Mouse (Mus musculus) midbrain, postnatal 0 days (tissue): ENCODE results near the gene Rasgef1a. TPM values are rescaled to one million over a fixed set of nuclear protein-coding genes. Genes with fewer than 3 reads are reported as not detected.

ENCODE experiments used
- ATAC-seq: fragments of 200-750 bp; cut with Nextera tagmentation; 2 replicates; pipeline ENCODE4 v1.8.0; 2017; ENCODE audit warnings: moderate number of reproducible peaks, mild to moderate bottlenecking, moderate TSS enrichment, moderate library complexity; ENCODE audit not compliant: low FRiP score
- DNase-seq: peaks from one replicate; pipeline ENCODE4 v3.0.0-alpha.2; 2015; ENCODE audit warnings: low spot score
- H3K27ac ChIP-seq: fragments of 300-500 bp; sonication (generic); 2 replicates; pipeline ENCODE4 v1.5.1; 2014; ENCODE audit warnings: low read depth, mild to moderate bottlenecking, low read length, mixed read lengths
- H3K27me3 ChIP-seq: fragments of 300-500 bp; sonication (generic); 2 replicates; pipeline ENCODE4 v1.6.1; 2014; ENCODE audit warnings: low read length, control low read depth, mixed read lengths; ENCODE audit not compliant: insufficient read depth
- H3K36me3 ChIP-seq: fragments of 300-500 bp; sonication (generic); 2 replicates; pipeline ENCODE4 v1.6.1; 2014; ENCODE audit warnings: low read length, control low read depth, mixed read lengths; ENCODE audit not compliant: insufficient read depth
- H3K4me1 ChIP-seq: fragments of 300-500 bp; sonication (generic); 2 replicates; pipeline ENCODE4 v1.6.1; 2014; ENCODE audit warnings: mild to moderate bottlenecking, control low read depth, antibody characterized with exemption, low read length, mixed read lengths; ENCODE audit not compliant: insufficient read depth
- H3K4me2 ChIP-seq: fragments of 300-500 bp; sonication (generic); 2 replicates; pipeline ENCODE4 v1.6.1; 2014; ENCODE audit warnings: low read depth, mild to moderate bottlenecking, low read length, mixed read lengths; ENCODE audit not compliant: poor library complexity, severe bottlenecking
- H3K4me3 ChIP-seq: fragments of 300-500 bp; sonication (generic); 2 replicates; pipeline ENCODE4 v1.5.1; 2014; ENCODE audit warnings: low read depth, mild to moderate bottlenecking, low read length, moderate library complexity
- H3K9ac ChIP-seq: fragments of 300-500 bp; sonication (generic); replicated peaks from 2 replicates; pipeline ENCODE4 v1.6.1; 2014; ENCODE audit warnings: mild to moderate bottlenecking, low read length, moderate library complexity, mixed read lengths; ENCODE audit not compliant: poor library complexity, severe bottlenecking
- H3K9me3 ChIP-seq: fragments of 300-500 bp; sonication (generic); 2 replicates; pipeline ENCODE4 v1.6.1; 2016; ENCODE audit warnings: low read length, control low read depth
- CTCF ChIP-seq: IDR thresholded peaks from 2 replicates; pipeline ENCODE4 v1.5.1; 2016; ENCODE audit warnings: antibody characterized with exemption, mild to moderate bottlenecking
- WGBS: fragments of 180-500 bp; shearing (Covaris S2); extraction: QIAGEN DNeasy Blood & Tissue Kit; methylation state at CpG from one replicate; pipeline ENCODE4 v1.1.7; 2014; 5-methylcytosine and 5-hydroxymethylcytosine counted together
- microRNA-seq: library from miRNA; unstranded; fragments of <30 nt; microRNA quantifications from one replicate; pipeline ENCODE4, GENCODE M21; 2016; ENCODE audit warnings: borderline number of aligned reads
- polyA plus RNA-seq: library from polyadenylated mRNA; unstranded; fragments of >200 nt; fragmentation: Nextera tagmentation; extraction: Ambion mirVana; gene quantifications from 2 replicates; pipeline ENCODE4 v1.2.1, GENCODE M21; 2015
- total RNA-seq: library from RNA; depleted of rRNA; stranded (reverse); fragments of >200 nt; gene quantifications from 2 replicates; pipeline ENCODE4 v1.2.3, GENCODE M21; 2014; rRNA removed

Gene Rasgef1a
- total and polyA plus RNA-seq, 2 experiments from 2014 or later: 10.9 to 25.4 TPM

DNA sequence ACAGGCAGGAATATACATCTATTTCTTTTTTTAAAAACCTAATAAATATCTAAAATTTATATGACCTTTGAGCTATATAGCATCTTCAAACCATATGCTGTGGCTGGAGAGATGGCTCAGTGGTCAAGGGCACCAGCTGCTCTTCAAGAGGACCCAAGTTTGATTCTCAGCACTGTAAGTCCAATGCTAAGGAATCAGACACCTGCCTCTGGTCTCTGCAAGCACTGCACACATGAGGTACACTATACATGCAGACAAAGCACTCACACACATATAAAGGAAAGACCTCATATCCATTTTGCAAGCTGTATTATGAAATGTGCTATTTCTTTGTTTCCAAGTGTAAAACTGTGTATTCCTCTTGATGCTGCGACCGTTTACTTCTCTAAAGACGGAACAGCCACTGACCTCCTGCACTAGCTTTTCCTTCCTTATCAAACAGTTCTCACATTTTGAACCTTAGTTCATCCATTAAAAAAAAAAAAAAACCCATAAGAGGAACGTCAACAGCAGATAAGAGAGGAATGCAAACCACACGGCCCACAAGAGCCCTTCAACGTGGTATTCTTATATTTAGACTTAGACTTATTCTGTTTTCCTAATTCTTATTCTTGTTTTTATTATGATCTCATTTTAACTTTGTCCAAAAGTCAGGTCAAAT lies 116.7 kb downstream of the Rasgef1a start:
- no peak for DNase-seq
- no peak for ATAC-seq
- Histone ChIP-seq H3K9ac (no peak overlapping the region), H3K4me3 (no peak overlapping the region), H3K36me3 (no peaks in the 10 kb centered on the region; the same call in 1 of the 2 replicates), H3K4me2 (no peak overlapping the region), H3K4me1 (no peaks in the 10 kb centered on the region), H3K27ac (no peak overlapping the region), H3K27me3 (no peaks in the 10 kb centered on the region), H3K9me3 (no peaks in the 10 kb centered on the region)
- no peak for TF ChIP-seq CTCF
- WGBS: 89% methylated on average over 6 of the region's 6 CpGs

DNA sequence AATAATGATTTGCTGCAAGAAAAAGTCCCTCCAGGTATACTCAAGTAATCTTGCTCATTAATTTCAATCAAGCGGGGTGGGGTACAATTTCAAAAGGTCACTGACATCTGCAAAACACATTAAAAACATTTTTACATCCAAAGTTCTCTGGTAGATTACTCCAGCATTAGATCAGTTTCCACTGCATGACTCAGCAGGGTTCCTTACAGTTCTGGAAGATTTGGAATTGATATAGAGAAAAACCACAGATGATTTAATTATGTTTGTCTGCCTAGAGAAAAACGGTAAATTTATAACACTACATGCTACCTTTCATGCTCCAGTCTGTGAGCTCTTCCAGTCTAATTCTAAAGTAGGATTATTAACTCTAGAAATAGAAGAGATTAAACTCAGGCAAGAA lies 118.8 kb downstream of the Rasgef1a start:
- no peak overlapping the region for H3K9ac ChIP-seq
- H3K4me1 ChIP-seq: no peaks in the 10 kb centered on the region
- no peaks in the 10 kb centered on the region for H3K9me3 ChIP-seq
- H3K27me3 ChIP-seq: no peaks in the 10 kb centered on the region
- H3K27ac ChIP-seq: no peak overlapping the region
- no peaks in the 10 kb centered on the region for H3K36me3 ChIP-seq
- no peak overlapping the region for H3K4me3 ChIP-seq
- no peak overlapping the region for H3K4me2 ChIP-seq
- 69% methylated on average over 2 of the region's 2 CpGs for WGBS
- DNase-seq (no peak), ATAC-seq (no peak)
- no peak for TF ChIP-seq CTCF

DNA sequence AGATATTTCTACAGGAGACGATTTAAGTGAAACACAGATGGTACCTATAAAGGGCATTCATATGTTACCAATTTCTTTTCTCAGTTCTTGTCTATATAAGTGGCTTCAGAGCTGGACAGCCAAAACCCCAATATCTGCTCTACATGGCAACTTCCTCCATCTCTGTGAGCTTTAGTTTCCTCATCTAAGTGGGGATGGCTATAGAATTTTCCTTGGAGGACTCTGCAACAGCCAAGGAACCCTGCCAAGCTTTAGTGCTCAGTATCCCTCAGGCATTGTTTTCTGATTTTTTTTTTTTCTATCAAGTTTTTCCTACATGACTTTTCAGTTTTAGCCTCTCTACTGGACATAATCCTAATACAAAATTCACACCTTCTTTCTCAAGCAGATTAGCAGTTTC lies 123.2 kb downstream of the Rasgef1a start:
- no peak overlapping the region for H3K4me3 ChIP-seq

DNA sequence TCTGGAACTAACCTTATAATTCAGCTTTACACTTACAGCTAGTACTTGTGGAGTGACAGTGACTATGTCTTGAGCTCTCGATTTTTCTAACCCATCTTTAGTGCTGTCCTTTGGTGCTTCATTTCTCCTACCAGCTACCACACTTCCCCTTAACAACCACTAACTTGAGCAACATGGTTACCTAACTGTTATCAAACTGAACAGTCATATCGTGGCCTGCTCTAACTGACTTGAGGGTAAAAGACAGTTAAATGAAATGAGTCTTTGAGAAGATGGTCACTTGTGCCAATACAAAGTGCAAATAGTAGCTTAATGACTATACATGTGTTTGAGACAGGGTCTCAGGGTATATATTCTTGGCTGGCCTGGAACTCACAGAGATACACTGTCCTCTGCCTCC lies 125.9 kb downstream of the Rasgef1a start:
- DNase-seq (no peak), ATAC-seq (no peak)
- no peak overlapping the region for H3K4me2 ChIP-seq
- H3K9ac ChIP-seq: no peak overlapping the region
- no peaks in the 10 kb centered on the region for H3K9me3 ChIP-seq
- no peaks in the 10 kb centered on the region for H3K4me1 ChIP-seq
- TF ChIP-seq CTCF: no peak
- H3K4me3 ChIP-seq: no peak overlapping the region
- no peak overlapping the region for H3K27ac ChIP-seq
- no peaks in the 10 kb centered on the region for H3K27me3 ChIP-seq
- 87% methylated on average over 2 of the region's 2 CpGs for WGBS
- no peaks in the 10 kb centered on the region for H3K36me3 ChIP-seq

More for the DNA sequence above, 123.2 kb downstream of the Rasgef1a start:
- no peaks in the 10 kb centered on the region for H3K4me1 ChIP-seq
- WGBS: 90% methylated on average over 1 of the region's 1 CpGs
- no peaks in the 10 kb centered on the region for H3K36me3 ChIP-seq
- no peak overlapping the region for H3K9ac ChIP-seq
- no peaks in the 10 kb centered on the region for H3K27me3 ChIP-seq
- no peak overlapping the region for H3K27ac ChIP-seq
- ATAC-seq (no peak), DNase-seq (no peak)
- no peaks in the 10 kb centered on the region for H3K9me3 ChIP-seq
- H3K4me2 ChIP-seq: no peak overlapping the region
- no peak for TF ChIP-seq CTCF

DNA sequence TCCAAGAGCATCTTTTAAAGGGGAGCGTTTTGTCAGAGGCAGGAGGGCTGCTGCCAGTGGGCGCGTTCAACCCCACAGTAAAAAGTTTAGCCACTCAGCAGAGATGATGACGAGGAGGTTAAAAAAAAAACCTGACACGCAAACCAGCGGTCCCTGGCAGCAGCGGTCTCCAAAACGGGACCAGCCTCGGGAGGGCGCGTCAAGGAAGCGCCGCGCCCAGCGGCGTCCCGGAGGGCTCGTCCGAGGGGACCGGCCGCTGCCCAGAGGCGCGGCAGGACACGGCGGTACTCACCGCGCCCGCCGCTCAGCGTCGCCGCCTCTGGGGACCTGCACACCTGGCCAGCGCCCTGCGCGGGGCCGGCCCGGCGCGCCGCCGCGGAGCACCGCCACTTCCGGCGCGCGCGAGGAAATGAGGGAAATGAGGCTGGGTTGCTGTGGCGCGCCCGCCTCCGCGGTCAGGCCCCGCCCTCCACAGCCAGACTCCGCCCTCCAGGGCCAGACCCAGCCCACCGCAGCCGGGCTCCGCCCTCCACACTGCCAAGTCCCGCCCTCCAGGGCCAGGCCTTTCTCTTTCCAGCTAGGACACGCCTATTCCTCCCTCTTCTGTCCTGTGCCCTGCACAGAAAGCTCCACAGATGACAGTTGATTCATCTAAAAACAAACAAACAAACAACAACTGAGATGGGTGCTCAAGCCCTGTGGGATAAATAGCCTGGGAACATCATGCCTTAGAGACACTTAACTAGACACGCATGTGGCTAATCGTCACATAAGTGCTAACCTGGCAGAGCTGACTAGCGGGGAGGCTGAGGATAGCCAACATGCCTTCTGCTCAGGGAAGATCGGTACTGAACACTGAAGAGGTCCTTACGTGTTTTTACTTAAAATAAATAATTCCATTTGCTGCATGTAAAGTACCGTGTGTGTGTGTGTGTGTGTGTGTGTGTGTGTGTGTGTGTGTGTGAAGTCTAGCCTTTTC lies 127.8 kb downstream of the Rasgef1a start, which contains the start of gene Csgalnact2:
Csgalnact2 (minus strand) TSS at position 410 of the 979 bp plus-strand sequence.
- peak; percentile 98 for ATAC-seq
- H3K4me3 ChIP-seq: peak within 1 kb of the TSS; percentile 88
- H3K27ac ChIP-seq: peak within 1 kb of the TSS; percentile 80
- peak within 1 kb of the TSS; percentile 69 for H3K4me2 ChIP-seq
- H3K9ac ChIP-seq: peak within 1 kb of the TSS; percentile 69
- TF ChIP-seq CTCF: 0 out of 2 replicates have a peak, but pooled peaks have one; percentile 22
- H3K27me3 ChIP-seq: no peaks in the 10 kb centered on the region
- H3K4me1 ChIP-seq: no peaks in the 10 kb centered on the region
- 5% methylated on average over 49 of the region's 66 CpGs for WGBS
- peak; percentile 88 for DNase-seq
- H3K9me3 ChIP-seq: no peaks in the 10 kb centered on the region
- no peaks in the 10 kb centered on the region for H3K36me3 ChIP-seq

DNA sequence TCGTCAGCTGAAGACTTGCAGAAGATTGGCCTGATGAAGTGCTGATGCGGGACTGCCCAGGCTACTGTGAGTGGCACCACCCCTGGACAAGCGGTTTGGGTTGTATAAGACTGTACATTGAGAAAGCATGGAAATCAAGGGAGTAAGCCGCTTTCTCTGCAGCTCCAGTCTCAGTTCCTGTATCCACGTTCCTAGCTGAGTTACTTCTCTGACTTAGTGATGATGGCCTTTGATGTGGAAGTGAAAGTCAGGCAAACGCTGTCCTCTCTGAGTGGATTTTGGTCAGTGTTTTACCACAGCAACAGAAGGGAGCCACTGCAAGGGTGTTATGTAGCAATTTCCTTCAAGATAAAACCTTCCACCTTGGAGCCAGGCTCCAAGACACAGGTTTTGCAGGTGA lies 129.7 kb downstream of the Rasgef1a start:
- no peak overlapping the region for H3K4me3 ChIP-seq
- H3K9ac ChIP-seq: no peak overlapping the region
- H3K27ac ChIP-seq: no peak overlapping the region
- no peaks in the 10 kb centered on the region for H3K9me3 ChIP-seq
- ATAC-seq (no peak), DNase-seq (no peak)
- H3K27me3 ChIP-seq: no peaks in the 10 kb centered on the region
- 87% methylated on average over 6 of the region's 6 CpGs for WGBS
- no peak for TF ChIP-seq CTCF
- H3K4me1 ChIP-seq: no peaks in the 10 kb centered on the region
- H3K4me2 ChIP-seq: no peak overlapping the region
- H3K36me3 ChIP-seq: no peaks in the 10 kb centered on the region

Small RNA genes lying within 50 kb of the gene (microRNA-seq; reads per million reads assigned to microRNA genes)
- 3.0 reads per million for gene Mir7044

Other genes with a start within 250 kb of the Rasgef1a start
- gene Zfp637, start 170.3 kb upstream of the Rasgef1a start, total RNA-seq: 75.0 and 95.9 TPM in 2 replicates
- 109 and 122 TPM in 2 replicates for gene Zfp637, start 170.3 kb upstream of the Rasgef1a start, polyA plus RNA-seq
- 14.5 and 18.6 TPM in 2 replicates for gene Zfp239, start 149.3 kb upstream of the Rasgef1a start, total RNA-seq
- gene Zfp239, start 149.3 kb upstream of the Rasgef1a start, polyA plus RNA-seq: 16.1 and 16.6 TPM in 2 replicates
- gene Hnrnpf, start 111.1 kb upstream of the Rasgef1a start, total RNA-seq: 154 and 159 TPM in 2 replicates
- gene Hnrnpf, start 111.1 kb upstream of the Rasgef1a start, polyA plus RNA-seq: 173 and 183 TPM in 2 replicates
- gene Fxyd4, start 73.7 kb upstream of the Rasgef1a start, total RNA-seq: not detected in 2 replicates
- gene Fxyd4, start 73.7 kb upstream of the Rasgef1a start, polyA plus RNA-seq: 0.49 and 0.96 TPM in 2 replicates
- 13.0 and 15.8 TPM in 2 replicates for gene Csgalnact2, start 127.7 kb downstream of the Rasgef1a start, total RNA-seq
- 10.8 and 11.0 TPM in 2 replicates for gene Csgalnact2, start 127.7 kb downstream of the Rasgef1a start, polyA plus RNA-seq
- 24.6 and 27.1 TPM in 2 replicates for gene Ret, start 186.3 kb downstream of the Rasgef1a start, total RNA-seq
- gene Ret, start 186.3 kb downstream of the Rasgef1a start, polyA plus RNA-seq: 7.1 and 8.5 TPM in 2 replicates